In genomic region chr7:133067321-133067841, GRCm38 (mm10) we compare ENCODE assay signal across 10 mouse cellular contexts. TPM values are rescaled to one million over a fixed set of nuclear protein-coding genes. Genes with fewer than 3 reads are reported as not detected.
DNase-seq lines count a peak whose midpoint lies in the region; ATAC-seq lines count a peak whose summit lies in the region.
"Had no signal": no experiment of that assay in that cellular context is flagged by ENCODE, and none has a peak within 500 bp of the region (broad histone marks: within the 10 kb centered on the region; RNA-seq: fewer than 3 reads in every experiment).

No protein-coding gene starts in this region.

- intact Hi-C loops in heart, postnatal 25 days (cut with DNase I), result loop anchor here (2.0 kb wide), 1 partner anchor 35 kb away; no protein-coding TSS in a partner anchor
- intact Hi-C loops in heart, postnatal 14 days (cut with DNase I), result no loop called here

- peaks cover 69% of the 10 kb centered on the region for H3K36me3 ChIP-seq in forebrain, embryonic 10.5 days (replicated peaks)
- peaks cover 9% of the 10 kb centered on the region; the same call in 1 of the 2 replicates for H3K36me3 ChIP-seq in neural tube, embryonic 13.5 days

- peak; percentile 63 to 68 for DNase-seq in heart, adult 18-20 months
- no peak for DNase-seq in heart, postnatal 25 days (ENCODE audit: low spot score)
- DNase-seq in forebrain, embryonic 10.5 days (ENCODE audit: extremely low spot score, low spot score), result no peak
- peak; percentile 38 to 41 for DNase-seq in heart, postnatal 14 days
- no peak for DNase-seq in thymus, postnatal 4 days
- DNase-seq in layer of hippocampus, adult 18-20 months (ENCODE audit: low spot score in 2 of 2), result no peak
- no peak for DNase-seq in cerebellum, adult 11 months
- DNase-seq: liver, postnatal 0 days had no signal

- no peaks in the 10 kb centered on the region for H3K27me3 ChIP-seq in forebrain, embryonic 10.5 days (ENCODE audit: poor library complexity, severe bottlenecking)
- no peaks in the 10 kb centered on the region for H3K27me3 ChIP-seq in neural tube, embryonic 13.5 days

- 51% methylated on average over 7 of the region's 7 CpGs for WGBS in forebrain, embryonic 10.5 days
- WGBS in neural tube, embryonic 13.5 days, result 25% methylated on average over 7 of the region's 7 CpGs

- peak overlapping the region; percentile 17; the same call in 1 of the 2 replicates for H3K9ac ChIP-seq in neural tube, embryonic 13.5 days
- H3K9ac ChIP-seq: liver, postnatal 0 days had no signal

- ATAC-seq in neural tube, embryonic 13.5 days (ENCODE audit: low read depth), result peak; percentile 52
- ATAC-seq: CD4-positive, CD25-positive, alpha-beta regulatory T cell, adult 4 months; liver, postnatal 0 days had no signal

- H3K27ac ChIP-seq in forebrain, embryonic 10.5 days, result peak overlapping the region; percentile 51; the same call in 1 of the 2 replicates
- H3K27ac ChIP-seq in neural tube, embryonic 13.5 days (replicated peaks), result peak overlapping the region; percentile 63

- no peaks in the 10 kb centered on the region for H3K9me3 ChIP-seq in forebrain, embryonic 10.5 days
- no peaks in the 10 kb centered on the region for H3K9me3 ChIP-seq in neural tube, embryonic 13.5 days

- no peak overlapping the region for H3K4me2 ChIP-seq in neural tube, embryonic 13.5 days

- H3K4me1 ChIP-seq in forebrain, embryonic 10.5 days, result peaks cover 67% of the 10 kb centered on the region
- peaks cover 76% of the 10 kb centered on the region for H3K4me1 ChIP-seq in neural tube, embryonic 13.5 days (replicated peaks)

- H3K4me3 ChIP-seq in forebrain, embryonic 10.5 days, result no peak overlapping the region
- H3K4me3 ChIP-seq in neural tube, embryonic 13.5 days, result no peak overlapping the region

RNA-seq across cellular contexts. Expression of gene Fgfr2, which starts 55.8 kb away (rescaled TPM):
- 1 to 10 TPM; 1.3 to 2.6 TPM for total RNA-seq in heart, adult 18-20 months (2021)
- 1 to 10 TPM; 1.7 to 1.8 TPM for total RNA-seq in heart, postnatal 25 days (2021)
- polyA plus RNA-seq in forebrain, embryonic 10.5 days (2016; fragmentation: Nextera tagmentation; extraction: Ambion mirVana), result 55.7 and 61.4 TPM in 2 replicates
- total RNA-seq in heart, postnatal 14 days (2021), result 1 to 10 TPM; 2.1 to 3.9 TPM
- polyA plus RNA-seq in neural tube, embryonic 13.5 days (2015; fragmentation: Nextera tagmentation; extraction: Ambion mirVana), result 22.9 and 30.6 TPM in 2 replicates
- total RNA-seq in layer of hippocampus, adult 18-20 months (2021), result 10 to 100 TPM; 56.7 to 61.5 TPM
- polyA plus RNA-seq: CD4-positive, CD25-positive, alpha-beta regulatory T cell, adult 4 months had no signal

RNA-seq across cellular contexts. Expression of gene Ctbp2, which starts 56.8 kb away (rescaled TPM):
- total RNA-seq in heart, adult 18-20 months (2021), result 10 to 100 TPM; 24.4 to 30.6 TPM
- 10 to 100 TPM; 24.8 to 36.1 TPM for total RNA-seq in heart, postnatal 25 days (2021)
- polyA plus RNA-seq in forebrain, embryonic 10.5 days (2016; fragmentation: Nextera tagmentation; extraction: Ambion mirVana), result 125 and 133 TPM in 2 replicates
- 10 to 100 TPM; 35.8 to 35.9 TPM for total RNA-seq in heart, postnatal 14 days (2021)
- polyA plus RNA-seq in neural tube, embryonic 13.5 days (2015; fragmentation: Nextera tagmentation; extraction: Ambion mirVana), result 73.1 and 94.2 TPM in 2 replicates
- 10 to 100 TPM; 55.5 to 61.8 TPM for total RNA-seq in layer of hippocampus, adult 18-20 months (2021)

Comparison
In these comparisons a context has a peak if more than half of its experiments do, and no peak if none do; other contexts are left out.
1. DNase-seq: peak in heart, adult 18-20 months (2 of 2) and heart, postnatal 14 days (2 of 2); none in heart, postnatal 25 days (single experiment), forebrain, embryonic 10.5 days (single experiment), thymus, postnatal 4 days (single experiment), layer of hippocampus, adult 18-20 months (0 of 2) and cerebellum, adult 11 months (single experiment).
2. RNA of gene Fgfr2, which starts 55.8 kb away (total RNA-seq): 56.7 to 61.5 TPM in layer of hippocampus, adult 18-20 months; 2.1 to 3.9 TPM in heart, postnatal 14 days, 1.3 to 2.6 TPM in heart, adult 18-20 months and 1.7 to 1.8 TPM in heart, postnatal 25 days; every median in the first group is over 10 times any median in the second.